Mouse (Mus musculus) MEL (cell line): ENCODE data around the gene Klrb1f.
A peak's percentile ranks its signal among the peaks of the same experiment; 100 is the strongest.

Source experiments
- CTCF ChIP-seq, 3 experiments: IDR thresholded peaks in 2 of 3; conservative IDR thresholded peaks in 1 of 3; 2 replicates each; pipeline ENCODE4 v1.5.1; 2011 to 2012; ENCODE audit warnings: low read length in 3 of 3, low read depth in 2 of 3, mild to moderate bottlenecking in 2 of 3, improper control_type of control experiment in 1 of 3, inconsistent platforms in 1 of 3, mixed read lengths in 1 of 3, moderate library complexity in 1 of 3; ENCODE audit not compliant: control insufficient read depth in 1 of 3, insufficient read depth in 1 of 3, poor library complexity in 1 of 3, severe bottlenecking in 1 of 3
- KAT2A ChIP-seq: conservative IDR thresholded peaks from 2 replicates; pipeline ENCODE4 v1.6.1; 2012; ENCODE audit warnings: low read depth, low read length, improper control_type of control experiment, inconsistent platforms
- MAZ ChIP-seq: IDR thresholded peaks from 2 replicates; pipeline ENCODE4 v1.6.1; 2012; ENCODE audit warnings: low read depth, mild to moderate bottlenecking, inconsistent platforms, low read length, improper control_type of control experiment
- MEF2A ChIP-seq: IDR thresholded peaks from 2 replicates; pipeline ENCODE4 v1.6.1; 2014; ENCODE audit warnings: low read depth, mild to moderate bottlenecking, inconsistent platforms, low read length, improper control_type of control experiment; ENCODE audit not compliant: poor library complexity, insufficient replicate concordance, severe bottlenecking; ENCODE audit errors: extremely low read depth
- TBP ChIP-seq: IDR thresholded peaks from 2 replicates; pipeline ENCODE4 v1.8.0; 2011; ENCODE audit warnings: low read depth, low read length, improper control_type of control experiment
- ZNF384 ChIP-seq: IDR thresholded peaks from 2 replicates; pipeline ENCODE4 v1.6.1; 2012; ENCODE audit warnings: low read depth, mild to moderate bottlenecking, inconsistent platforms, low read length, improper control_type of control experiment

DNA sequence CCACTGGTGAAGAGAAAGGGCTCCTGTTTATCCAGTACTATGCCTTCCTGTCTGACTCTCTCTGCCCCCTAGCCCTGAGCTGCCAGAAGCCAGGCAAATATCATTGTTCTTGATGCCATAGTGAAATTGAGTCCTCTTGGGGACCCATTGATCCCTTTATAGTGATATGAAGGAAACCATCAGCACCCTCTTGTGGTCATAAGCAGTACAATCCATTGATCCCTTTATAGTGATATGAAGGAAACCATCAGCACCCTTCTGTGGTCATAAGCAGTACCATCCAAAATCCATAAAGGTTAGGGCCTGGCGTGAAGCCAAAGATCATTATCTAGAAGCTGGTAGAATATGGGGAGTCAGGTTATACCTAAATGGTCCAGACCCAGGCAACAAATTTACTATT, 21.3 kb downstream of the Klrb1f start:
- TF ChIP-seq ZNF384: no peak
- TF ChIP-seq MEF2A: no peak
- no peak for TF ChIP-seq MAZ
- no peak for TF ChIP-seq TBP
- no peak for TF ChIP-seq KAT2A
- TF ChIP-seq CTCF (IDR thresholded peaks at IDR 0.05 in 2 of 3, conservative IDR thresholded peaks at IDR 0.05 in 1 of 3; ENCODE audit: control insufficient read depth in 1 of 3, insufficient read depth in 1 of 3, low read depth in 2 of 3, low read length in 3 of 3, poor library complexity in 1 of 3, severe bottlenecking in 1 of 3): peak in 2 of 3 experiments; percentile 49 to 62; a peak in 4 of 6 replicates
